ENCODE assay signal across 9 mouse cellular contexts in genomic region chr11:96764511-96765350, GRCm38 (mm10). TPM values are rescaled to one million over a fixed set of nuclear protein-coding genes. Genes with fewer than 3 reads are reported as not detected.
A peak's percentile ranks its signal among the peaks of the same experiment; 100 is the strongest.
DNase-seq lines count a peak whose midpoint lies in the region; ATAC-seq and TF ChIP-seq lines count a peak whose summit lies in the region.
"Had no signal": no experiment of that assay in that cellular context is flagged by ENCODE, and none has a peak within 500 bp of the region (broad histone marks: within the 10 kb centered on the region; RNA-seq: fewer than 3 reads in every experiment).

No protein-coding gene starts in this region.

- DNase-seq in heart, adult 18-20 months = no peak
- DNase-seq in neural tube, embryonic 11.5 days (ENCODE audit: low spot score) = no peak
- DNase-seq in neural tube, embryonic 10.5 days (ENCODE audit: extremely low spot score, low spot score) = no peak
- DNase-seq in liver, postnatal 0 days = no peak
- DNase-seq in stomach, postnatal 0 days (ENCODE audit: low spot score) = no peak
- no peak for DNase-seq in cerebellum, postnatal 4 days (ENCODE audit: low spot score in 2 of 2)
- DNase-seq: gastrocnemius, postnatal 10 days had no signal

- no peak overlapping the region for H3K4me3 ChIP-seq in heart, embryonic 12.5 days
- no peak overlapping the region for H3K4me3 ChIP-seq in neural tube, embryonic 11.5 days (ENCODE audit: low read depth, low read length)
- H3K4me3 ChIP-seq in liver, postnatal 0 days (ENCODE audit: low read depth, low read length) = no peak overlapping the region
- no peak overlapping the region for H3K4me3 ChIP-seq in stomach, postnatal 0 days (ENCODE audit: low read depth, low read length)

- peaks cover 22% of the 10 kb centered on the region for H3K36me3 ChIP-seq in heart, embryonic 12.5 days
- H3K36me3 ChIP-seq in neural tube, embryonic 11.5 days (ENCODE audit: control insufficient read depth, insufficient read depth, low read length) = peaks cover 7% of the 10 kb centered on the region
- peaks cover 22% of the 10 kb centered on the region for H3K36me3 ChIP-seq in liver, postnatal 0 days (replicated peaks; ENCODE audit: insufficient read depth, low read length)
- H3K36me3 ChIP-seq in stomach, postnatal 0 days (ENCODE audit: control insufficient read depth, insufficient read depth, low read length) = no peaks in the 10 kb centered on the region

- no peak for TF ChIP-seq CTCF in liver, postnatal 0 days (IDR thresholded peaks at IDR 0.05; ENCODE audit: low read depth)
- no peak for TF ChIP-seq CTCF in stomach, postnatal 0 days (IDR thresholded peaks at IDR 0.05; ENCODE audit: low read depth)

- no peaks in the 10 kb centered on the region for H3K9me3 ChIP-seq in heart, embryonic 12.5 days (replicated peaks)
- no peaks in the 10 kb centered on the region for H3K9me3 ChIP-seq in neural tube, embryonic 11.5 days (ENCODE audit: control insufficient read depth, low read length)
- H3K9me3 ChIP-seq in liver, postnatal 0 days (ENCODE audit: low read length) = no peaks in the 10 kb centered on the region
- H3K9me3 ChIP-seq in stomach, postnatal 0 days (ENCODE audit: control insufficient read depth, low read length) = no peaks in the 10 kb centered on the region

- no peak for TF ChIP-seq EP300 in liver, postnatal 0 days (IDR thresholded peaks at IDR 0.05; ENCODE audit: low read depth)
- TF ChIP-seq EP300 in stomach, postnatal 0 days (optimal IDR thresholded peaks at IDR 0.05) = no peak

- 0 out of 2 replicates have a peak overlapping the region, but pooled peaks have one; percentile 24 for H3K9ac ChIP-seq in heart, embryonic 12.5 days
- H3K9ac ChIP-seq in neural tube, embryonic 11.5 days (ENCODE audit: low read length) = peak overlapping the region; percentile 37; the same call in 1 of the 2 replicates
- no peak overlapping the region for H3K9ac ChIP-seq in liver, postnatal 0 days (replicated peaks)
- H3K9ac ChIP-seq in stomach, postnatal 0 days (ENCODE audit: low read length) = no peak overlapping the region

- 46% methylated on average over 13 of the region's 13 CpGs for WGBS in heart, embryonic 12.5 days
- 37% methylated on average over 13 of the region's 13 CpGs for WGBS in neural tube, embryonic 11.5 days
- WGBS in liver, postnatal 0 days (ENCODE audit: insufficient replicate concordance) = 56% methylated on average over 13 of the region's 13 CpGs
- WGBS in stomach, postnatal 0 days = 67% methylated on average over 13 of the region's 13 CpGs

- no peaks in the 10 kb centered on the region for H3K27me3 ChIP-seq in heart, embryonic 12.5 days (replicated peaks)
- no peaks in the 10 kb centered on the region for H3K27me3 ChIP-seq in neural tube, embryonic 11.5 days (ENCODE audit: control insufficient read depth, insufficient read depth, low read length)
- no peaks in the 10 kb centered on the region for H3K27me3 ChIP-seq in liver, postnatal 0 days (ENCODE audit: insufficient read depth, low read length)
- H3K27me3 ChIP-seq in stomach, postnatal 0 days (ENCODE audit: control insufficient read depth, insufficient read depth, low read length) = no peaks in the 10 kb centered on the region

- 0 out of 2 replicates have a peak, but pooled peaks cover 6% of the 10 kb centered on the region for H3K4me1 ChIP-seq in heart, embryonic 12.5 days (replicated peaks)
- peaks cover 23% of the 10 kb centered on the region for H3K4me1 ChIP-seq in neural tube, embryonic 11.5 days (ENCODE audit: control insufficient read depth, insufficient read depth, low read length)
- 0 out of 2 replicates have a peak, but pooled peaks cover 6% of the 10 kb centered on the region for H3K4me1 ChIP-seq in liver, postnatal 0 days (ENCODE audit: insufficient read depth)
- no peaks in the 10 kb centered on the region for H3K4me1 ChIP-seq in stomach, postnatal 0 days (replicated peaks; ENCODE audit: control insufficient read depth, insufficient read depth)

- no peak overlapping the region for H3K27ac ChIP-seq in heart, embryonic 12.5 days (ENCODE audit: poor library complexity, severe bottlenecking)
- peak overlapping the region; percentile 50; the same call in 1 of the 2 replicates for H3K27ac ChIP-seq in neural tube, embryonic 11.5 days (ENCODE audit: low read depth, low read length)
- H3K27ac ChIP-seq in liver, postnatal 0 days (ENCODE audit: low read depth) = peak overlapping the region; percentile 69
- peak overlapping the region; percentile 77 for H3K27ac ChIP-seq in stomach, postnatal 0 days (replicated peaks)

- no peak overlapping the region for H3K4me2 ChIP-seq in heart, embryonic 12.5 days
- H3K4me2 ChIP-seq in neural tube, embryonic 11.5 days (ENCODE audit: low read depth) = 0 out of 2 replicates have a peak overlapping the region, but pooled peaks have one; percentile 10
- no peak overlapping the region for H3K4me2 ChIP-seq in liver, postnatal 0 days (ENCODE audit: low read depth, low read length)
- H3K4me2 ChIP-seq in stomach, postnatal 0 days (replicated peaks; ENCODE audit: low read depth) = no peak overlapping the region

- no peak for ATAC-seq in heart, embryonic 12.5 days (ENCODE audit: insufficient number of reproducible peaks, low FRiP score)
- no peak for ATAC-seq in neural tube, embryonic 11.5 days (ENCODE audit: insufficient read depth, low FRiP score, low TSS enrichment)
- ATAC-seq in liver, postnatal 0 days = no peak
- ATAC-seq in stomach, postnatal 0 days (ENCODE audit: low FRiP score, low TSS enrichment) = no peak
- ATAC-seq in granulocyte monocyte progenitor cell, adult 5-6 weeks (replicated peaks; ENCODE audit: poor library complexity, severe bottlenecking) = no peak

RNA-seq across cellular contexts. Expression of gene Snx11, which starts 12.6 kb away (rescaled TPM):
- 14.3 and 14.7 TPM in 2 replicates for polyA plus RNA-seq in heart, embryonic 12.5 days (2016; fragmentation: Nextera tagmentation; extraction: Ambion mirVana)
- 10 to 100 TPM in 1 of 2 experiments, 1 to 10 TPM in 1; 9.9 to 15.2 TPM for total RNA-seq in heart, adult 18-20 months (2021)
- polyA plus RNA-seq in neural tube, embryonic 11.5 days (2014; fragmentation: Nextera tagmentation; extraction: Ambion mirVana) = 19.9 and 20.9 TPM in 2 replicates
- polyA plus RNA-seq in liver, postnatal 0 days (2015; fragmentation: Nextera tagmentation; extraction: Ambion mirVana) = 7.0 and 7.5 TPM in 2 replicates
- polyA plus RNA-seq in stomach, postnatal 0 days (2015; fragmentation: Nextera tagmentation; extraction: Ambion mirVana) = 17.6 and 17.8 TPM in 2 replicates
- total RNA-seq in granulocyte monocyte progenitor cell, adult 5-6 weeks (2014; fragmentation: Nextera tagmentation) = 20.6 and 29.3 TPM in 2 replicates
- 13.5 and 17.7 TPM in 2 replicates for total RNA-seq in granulocyte monocyte progenitor cell, adult 5-6 weeks (2017)

RNA-seq across cellular contexts. Expression of gene Cbx1, which starts 24.2 kb away (rescaled TPM):
- 57.9 and 61.0 TPM in 2 replicates for polyA plus RNA-seq in heart, embryonic 12.5 days (2016; fragmentation: Nextera tagmentation; extraction: Ambion mirVana)
- total RNA-seq in heart, adult 18-20 months (2021) = 10 to 100 TPM; 35.7 TPM
- 133 and 135 TPM in 2 replicates for polyA plus RNA-seq in neural tube, embryonic 11.5 days (2014; fragmentation: Nextera tagmentation; extraction: Ambion mirVana)
- 20.7 and 24.9 TPM in 2 replicates for polyA plus RNA-seq in liver, postnatal 0 days (2015; fragmentation: Nextera tagmentation; extraction: Ambion mirVana)
- polyA plus RNA-seq in stomach, postnatal 0 days (2015; fragmentation: Nextera tagmentation; extraction: Ambion mirVana) = 30.5 and 38.7 TPM in 2 replicates
- total RNA-seq in granulocyte monocyte progenitor cell, adult 5-6 weeks (2014; fragmentation: Nextera tagmentation) = 56.0 and 60.6 TPM in 2 replicates
- 78.9 and 79.8 TPM in 2 replicates for total RNA-seq in granulocyte monocyte progenitor cell, adult 5-6 weeks (2017)

Comparison
In these comparisons a context has a peak if more than half of its experiments do, and no peak if none do; other contexts are left out.
1. H3K9ac ChIP-seq: peak in heart, embryonic 12.5 days (single experiment) and neural tube, embryonic 11.5 days (single experiment); none in liver, postnatal 0 days (single experiment) and stomach, postnatal 0 days (single experiment).